Mouse (Mus musculus): ENCODE results near the gene Tmem145. TPM values are rescaled to one million over a fixed set of nuclear protein-coding genes. Genes with fewer than 3 reads are reported as not detected.

Tmem145 gene
- polyA plus RNA-seq (2015; fragmentation: Nextera tagmentation; extraction: Ambion mirVana) = 115 and 128 TPM in 2 replicates

DNA sequence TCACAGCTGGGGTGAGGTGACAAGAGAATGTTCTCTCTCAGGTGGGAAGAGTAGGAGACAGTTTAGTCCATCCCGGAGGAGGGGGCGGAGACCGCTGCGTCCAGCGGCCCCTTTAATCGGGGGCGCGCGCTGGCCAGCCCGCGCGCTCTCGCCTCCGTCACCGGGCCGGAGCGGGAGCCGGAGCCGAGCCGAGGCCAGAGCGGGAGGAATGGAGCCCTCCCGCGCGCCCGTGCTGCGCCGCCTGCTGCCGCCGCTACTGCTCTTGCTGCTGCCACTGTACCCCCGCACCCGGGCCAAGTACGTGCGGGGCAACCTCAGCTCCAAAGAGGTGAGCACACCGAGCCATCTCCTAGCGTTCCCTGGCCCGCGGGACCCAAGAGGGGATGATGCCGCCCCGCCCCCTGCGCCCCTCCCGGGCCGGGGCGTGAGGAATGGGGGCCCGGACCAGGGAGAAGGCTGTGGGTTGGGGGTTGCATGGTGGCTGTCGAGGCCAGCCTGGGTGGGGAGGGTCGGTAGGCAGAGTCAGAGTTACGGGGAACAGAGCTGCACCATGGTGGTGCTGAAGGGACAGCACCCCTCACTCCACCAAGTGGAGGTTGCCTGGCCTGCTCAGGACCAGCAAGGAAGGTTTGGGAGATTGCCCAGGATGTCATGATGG is at the start of gene Tmem145:
Gene Tmem145 (plus strand): TSS at position 151 of the 658 bp plus-strand sequence.

DNA sequence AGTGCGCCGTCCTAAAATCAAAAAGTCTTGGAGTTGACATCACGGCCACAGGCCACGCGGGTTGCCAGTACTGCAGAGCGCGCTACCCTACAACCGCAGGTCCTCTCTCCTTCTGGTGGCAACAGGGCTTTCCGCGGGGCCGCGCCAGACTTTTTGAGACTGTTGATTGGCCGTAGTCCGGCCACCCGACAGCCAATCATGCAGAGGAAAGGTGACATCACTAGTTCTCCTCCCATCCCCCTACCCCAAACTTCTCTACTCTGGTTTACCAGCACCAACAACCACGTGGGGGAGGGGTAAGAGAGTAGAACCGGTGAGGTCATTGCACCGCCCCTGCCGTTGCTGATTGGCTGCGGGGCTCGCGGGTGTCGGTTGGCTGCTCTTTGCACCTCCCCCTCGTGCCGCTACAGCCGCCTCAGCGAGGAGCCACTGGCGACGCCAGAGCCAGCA is 38.6 kb upstream of the Tmem145 start, which contains the start of gene Cic:
Gene Cic (plus strand): TSS at position 404 of the 450 bp plus-strand sequence.

DNA sequence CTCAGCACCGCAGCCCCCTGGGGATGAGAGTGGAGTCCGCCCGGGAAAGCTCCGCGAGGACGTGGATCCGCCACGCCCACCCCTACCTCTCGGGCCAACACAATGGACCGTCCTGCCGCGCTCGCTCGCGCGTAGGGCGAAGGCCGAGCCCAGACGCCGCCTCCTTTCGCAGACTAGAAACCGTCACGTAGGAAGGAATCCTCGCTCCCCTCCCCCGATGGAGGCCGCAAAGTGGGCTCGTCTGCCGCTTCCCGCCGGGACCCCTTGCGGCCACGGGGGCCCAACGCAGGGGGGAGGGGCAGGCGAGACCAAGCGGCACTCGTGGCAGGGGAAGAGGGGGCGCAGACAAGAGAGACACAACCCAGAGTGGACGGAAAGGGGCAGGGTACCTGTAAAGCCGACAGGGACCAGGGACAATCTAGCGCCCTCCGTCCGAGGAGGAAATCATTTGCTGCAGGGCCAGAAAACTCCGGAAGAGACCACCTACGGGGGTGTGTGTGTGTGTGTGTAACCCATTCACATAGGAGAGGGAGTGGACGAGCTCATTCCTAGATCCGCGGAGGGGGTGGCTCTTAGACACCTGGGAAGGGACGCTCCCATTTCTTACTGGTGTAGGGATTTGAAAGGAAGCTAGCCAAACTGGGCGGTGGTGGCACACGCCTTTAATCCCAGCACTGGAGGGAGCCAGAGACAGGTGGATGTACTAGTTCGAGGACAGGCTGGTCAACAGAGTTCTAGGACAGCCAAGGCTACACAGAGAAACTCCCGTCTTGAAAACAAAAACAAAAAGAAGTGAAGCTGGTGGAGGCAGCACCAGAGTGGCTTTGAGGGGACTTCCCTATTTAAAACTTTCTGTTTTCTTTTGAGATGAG is 8.2 kb upstream of the Tmem145 start, which contains the start of gene Pafah1b3:
Gene Pafah1b3 (minus strand): TSS at position 533 of the 872 bp plus-strand sequence.

GRCm38 (mm10) chr7:25301063-25301462 is 4.8 kb upstream of the Tmem145 start, which contains the start of gene Prr19:
TSS of gene Prr19 (plus strand) at chr7:25301411.

DNA sequence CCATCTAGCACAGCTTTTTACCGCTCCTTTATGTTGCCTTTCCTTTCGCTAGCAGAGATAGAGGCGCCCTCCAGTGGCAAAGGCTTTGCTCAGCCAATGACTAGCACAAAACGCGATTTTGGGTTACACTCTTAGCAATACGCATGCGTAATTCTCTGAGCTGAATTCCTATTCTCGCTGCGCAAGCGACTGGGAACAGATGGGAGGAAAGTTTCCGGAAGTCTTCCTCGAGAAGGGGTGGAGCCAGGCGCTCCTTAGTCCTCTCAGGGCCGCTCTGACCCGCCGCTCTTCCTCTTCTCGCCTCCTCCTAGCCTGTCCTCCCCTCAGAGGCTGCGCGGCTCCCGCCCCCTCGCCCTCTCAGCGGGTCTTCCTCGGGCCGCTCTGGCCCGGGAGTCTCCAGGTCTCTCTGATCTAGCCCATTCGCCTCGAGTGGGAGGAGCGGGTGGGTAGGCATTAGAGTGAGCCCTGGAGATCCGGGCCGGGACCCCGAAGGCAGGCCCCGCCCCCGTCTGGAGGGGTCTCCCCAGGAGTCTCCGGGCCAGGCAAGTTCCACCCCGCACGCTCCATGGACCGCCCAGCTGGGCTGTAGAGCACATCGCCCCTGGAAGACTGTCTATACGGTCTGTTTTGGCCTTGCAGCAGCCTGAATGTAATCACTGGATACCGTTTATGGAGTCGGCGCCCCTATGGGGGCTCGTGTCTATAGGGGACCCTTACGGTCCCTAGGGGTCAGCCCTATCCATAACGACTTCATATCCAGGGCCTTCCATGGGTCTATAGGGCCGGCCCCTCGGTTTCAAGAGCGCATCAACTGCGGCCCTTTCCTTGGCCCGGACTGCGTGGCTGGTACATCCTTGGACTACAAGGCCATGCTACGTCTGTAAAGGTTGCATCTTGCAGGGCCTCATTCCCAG is 10.9 kb downstream of the Tmem145 start, which contains the start of gene Megf8:
Gene Megf8 (plus strand): TSS at position 633 of the 914 bp plus-strand sequence.

Other genes starting within 250 kb of the Tmem145 start
- gene Grik5, start 233.8 kb upstream of the Tmem145 start, polyA plus RNA-seq (2015; fragmentation: Nextera tagmentation; extraction: Ambion mirVana) = 21.5 TPM in 2 replicates
- 23.8 and 29.3 TPM in 2 replicates for gene Zfp574, start 233.5 kb upstream of the Tmem145 start, polyA plus RNA-seq (2015; fragmentation: Nextera tagmentation; extraction: Ambion mirVana)
- gene Pou2f2, start 126.4 kb upstream of the Tmem145 start, polyA plus RNA-seq (2015; fragmentation: Nextera tagmentation; extraction: Ambion mirVana) = 12.8 and 15.7 TPM in 2 replicates
- gene Dedd2, start 85.5 kb upstream of the Tmem145 start, polyA plus RNA-seq (2015; fragmentation: Nextera tagmentation; extraction: Ambion mirVana) = 17.0 and 17.9 TPM in 2 replicates
- gene Zfp526, start 84.7 kb upstream of the Tmem145 start, polyA plus RNA-seq (2015; fragmentation: Nextera tagmentation; extraction: Ambion mirVana) = 1.2 and 1.4 TPM in 2 replicates
- 25.5 and 26.2 TPM in 2 replicates for gene Gsk3a, start 68.3 kb upstream of the Tmem145 start, polyA plus RNA-seq (2015; fragmentation: Nextera tagmentation; extraction: Ambion mirVana)
- 4.2 and 5.1 TPM in 2 replicates for gene Erf, start 55.3 kb upstream of the Tmem145 start, polyA plus RNA-seq (2015; fragmentation: Nextera tagmentation; extraction: Ambion mirVana)
- 33.1 and 36.9 TPM in 2 replicates for gene Cic, start 38.4 kb upstream of the Tmem145 start, polyA plus RNA-seq (2015; fragmentation: Nextera tagmentation; extraction: Ambion mirVana)
- 421 and 464 TPM in 2 replicates for gene Pafah1b3, start 8.1 kb upstream of the Tmem145 start, polyA plus RNA-seq (2015; fragmentation: Nextera tagmentation; extraction: Ambion mirVana)
- 2.9 and 3.2 TPM in 2 replicates for gene Prr19, start 4.7 kb upstream of the Tmem145 start, polyA plus RNA-seq (2015; fragmentation: Nextera tagmentation; extraction: Ambion mirVana)
- 16.6 and 21.5 TPM in 2 replicates for gene Megf8, start 11.1 kb downstream of the Tmem145 start, polyA plus RNA-seq (2015; fragmentation: Nextera tagmentation; extraction: Ambion mirVana)
- not detected in 2 replicates for gene Cnfn, start 63.6 kb downstream of the Tmem145 start, polyA plus RNA-seq (2015; fragmentation: Nextera tagmentation; extraction: Ambion mirVana)
- 9.0 and 9.5 TPM in 2 replicates for gene Lipe, start 92.6 kb downstream of the Tmem145 start, polyA plus RNA-seq (2015; fragmentation: Nextera tagmentation; extraction: Ambion mirVana)
- gene Cxcl17, start 106.8 kb downstream of the Tmem145 start, polyA plus RNA-seq (2015; fragmentation: Nextera tagmentation; extraction: Ambion mirVana) = 0.77 and 1.7 TPM in 2 replicates
- 1.4 and 1.5 TPM in 2 replicates for gene Ceacam1, start 171.5 kb downstream of the Tmem145 start, polyA plus RNA-seq (2015; fragmentation: Nextera tagmentation; extraction: Ambion mirVana)
- gene Ceacam2, start 233.8 kb downstream of the Tmem145 start, polyA plus RNA-seq (2015; fragmentation: Nextera tagmentation; extraction: Ambion mirVana) = 0.15 TPM in 1 of 2 replicates, not detected in the other

All from neural tube, postnatal 0 days (tissue).